8 mouse cellular contexts compared by ENCODE assay signal in genomic region chr16:17222197-17222596, GRCm38 (mm10). TPM values are rescaled to one million over a fixed set of nuclear protein-coding genes. Genes with fewer than 3 reads are reported as not detected.
DNase-seq lines count a peak whose midpoint lies in the region; ATAC-seq and TF ChIP-seq lines count a peak whose summit lies in the region.

No protein-coding gene starts in this region.

- no peak for TF ChIP-seq CTCF in cerebellum, adult 2 months (IDR thresholded peaks at IDR 0.05; ENCODE audit: borderline replicate concordance, insufficient read depth, low read depth, low read length)

- 30% methylated on average over 25 of the region's 25 CpGs for WGBS in cerebellum, adult 2 months
- WGBS in liver, embryonic 16.5 days (ENCODE audit: insufficient replicate concordance): 35% methylated on average over 25 of the region's 25 CpGs
- WGBS in neural tube, embryonic 13.5 days: 32% methylated on average over 25 of the region's 25 CpGs

- no peaks in the 10 kb centered on the region for H3K27me3 ChIP-seq in cerebellum, adult 2 months (ENCODE audit: control insufficient read depth, insufficient read depth, low read length)
- no peaks in the 10 kb centered on the region for H3K27me3 ChIP-seq in liver, embryonic 16.5 days (ENCODE audit: control insufficient read depth, insufficient read depth, low read depth, low read length)
- no peaks in the 10 kb centered on the region; the same call in 1 of the 2 replicates for H3K27me3 ChIP-seq in neural tube, embryonic 13.5 days

- H3K4me2 ChIP-seq in liver, embryonic 16.5 days (ENCODE audit: low read depth, low read length): no peak overlapping the region
- no peak overlapping the region for H3K4me2 ChIP-seq in neural tube, embryonic 13.5 days

- no peaks in the 10 kb centered on the region for H3K9me3 ChIP-seq in liver, embryonic 16.5 days (replicated peaks; ENCODE audit: control insufficient read depth, low read length)
- H3K9me3 ChIP-seq in neural tube, embryonic 13.5 days: 0 out of 2 replicates have a peak, but pooled peaks cover 3% of the 10 kb centered on the region

- H3K4me3 ChIP-seq in cerebellum, adult 2 months (replicated peaks; ENCODE audit: insufficient read depth, low read depth, low read length): no peak overlapping the region
- no peak overlapping the region for H3K4me3 ChIP-seq in liver, embryonic 16.5 days (ENCODE audit: low read depth, low read length)
- no peak overlapping the region for H3K4me3 ChIP-seq in neural tube, embryonic 13.5 days

- no peak overlapping the region for H3K27ac ChIP-seq in cerebellum, adult 2 months (ENCODE audit: insufficient read depth, low read length)
- no peak overlapping the region for H3K27ac ChIP-seq in liver, embryonic 16.5 days (ENCODE audit: low read length)
- no peak overlapping the region for H3K27ac ChIP-seq in neural tube, embryonic 13.5 days (replicated peaks)

- no peaks in the 10 kb centered on the region for H3K4me1 ChIP-seq in cerebellum, adult 2 months (ENCODE audit: control insufficient read depth, insufficient read depth, low read length)
- peaks cover 10% of the 10 kb centered on the region for H3K4me1 ChIP-seq in liver, embryonic 16.5 days (ENCODE audit: control insufficient read depth, low read depth, low read length)
- H3K4me1 ChIP-seq in neural tube, embryonic 13.5 days (replicated peaks): no peaks in the 10 kb centered on the region

- peak; percentile 91 for DNase-seq in ES-CJ7 (ENCODE audit: low read depth, low spot score)
- peak; percentile 93 for DNase-seq in cerebellum, adult 2 months
- peak; percentile 99 for DNase-seq in heart, postnatal 4 days
- peak; percentile 90 to 97 for DNase-seq in layer of hippocampus, adult 18-20 months (ENCODE audit: low spot score in 2 of 2)
- peak; percentile 100 for DNase-seq in testis, postnatal 10 days (ENCODE audit: low spot score)

- TF ChIP-seq POLR2A in cerebellum, adult 2 months (IDR thresholded peaks at IDR 0.05; ENCODE audit: borderline replicate concordance, insufficient read depth, low read length): no peak

- ATAC-seq in frontal cortex, adult (ENCODE audit: low TSS enrichment): peak; percentile 93
- ATAC-seq in liver, embryonic 16.5 days (ENCODE audit: low read depth): peak; percentile 100
- peak; percentile 100 for ATAC-seq in neural tube, embryonic 13.5 days (ENCODE audit: low read depth)

- no peak overlapping the region for H3K9ac ChIP-seq in liver, embryonic 16.5 days (ENCODE audit: low read depth, low read length)
- no peak overlapping the region for H3K9ac ChIP-seq in neural tube, embryonic 13.5 days

- H3K36me3 ChIP-seq in liver, embryonic 16.5 days (ENCODE audit: control insufficient read depth, insufficient read depth): no peaks in the 10 kb centered on the region
- no peaks in the 10 kb centered on the region for H3K36me3 ChIP-seq in neural tube, embryonic 13.5 days

RNA-seq across cellular contexts. Expression of gene Hic2, which starts 11.2 kb away (rescaled TPM):
- polyA plus RNA-seq in cerebellum, adult 2 months (2012; rRNA removed): 4.1 TPM in 2 replicates
- 1 to 10 TPM; 7.0 to 7.1 TPM for total RNA-seq in heart, postnatal 4 days (2021)
- total RNA-seq in layer of hippocampus, adult 18-20 months (2021): 1 to 10 TPM; 4.9 to 6.0 TPM
- polyA plus RNA-seq in liver, embryonic 16.5 days (2015; fragmentation: Nextera tagmentation; extraction: Ambion mirVana): 3.0 and 3.4 TPM in 2 replicates
- polyA plus RNA-seq in neural tube, embryonic 13.5 days (2015; fragmentation: Nextera tagmentation; extraction: Ambion mirVana): 7.8 and 8.2 TPM in 2 replicates

RNA-seq across cellular contexts. Expression of gene Rimbp3, which starts 13.8 kb away (rescaled TPM):
- 0.55 and 0.57 TPM in 2 replicates for polyA plus RNA-seq in cerebellum, adult 2 months (2012; rRNA removed)
- total RNA-seq in heart, postnatal 4 days (2021): under 1 TPM; 0.43 TPM
- total RNA-seq in layer of hippocampus, adult 18-20 months (2021): 1 to 10 TPM; 3.4 to 3.7 TPM
- polyA plus RNA-seq in liver, embryonic 16.5 days (2015; fragmentation: Nextera tagmentation; extraction: Ambion mirVana): 0.04 and 0.05 TPM in 2 replicates
- 1.5 TPM in 2 replicates for polyA plus RNA-seq in neural tube, embryonic 13.5 days (2015; fragmentation: Nextera tagmentation; extraction: Ambion mirVana)

RNA-seq across cellular contexts. Expression of gene Ube2l3, which starts 19.7 kb away (rescaled TPM):
- 128 and 133 TPM in 2 replicates for polyA plus RNA-seq in cerebellum, adult 2 months (2012; rRNA removed)
- 100 to 1,000 TPM; 154 to 157 TPM for total RNA-seq in heart, postnatal 4 days (2021)
- total RNA-seq in layer of hippocampus, adult 18-20 months (2021): 100 to 1,000 TPM; 148 to 155 TPM
- 164 and 179 TPM in 2 replicates for polyA plus RNA-seq in liver, embryonic 16.5 days (2015; fragmentation: Nextera tagmentation; extraction: Ambion mirVana)
- polyA plus RNA-seq in neural tube, embryonic 13.5 days (2015; fragmentation: Nextera tagmentation; extraction: Ambion mirVana): 326 and 357 TPM in 2 replicates

RNA-seq across cellular contexts. Expression of gene Tmem191c, which starts 53.7 kb away (rescaled TPM):
- polyA plus RNA-seq in cerebellum, adult 2 months (2012; rRNA removed): 59.3 and 66.9 TPM in 2 replicates
- 1 to 10 TPM; 6.3 to 7.9 TPM for total RNA-seq in heart, postnatal 4 days (2021)
- 100 to 1,000 TPM in 1 of 2 experiments, 10 to 100 TPM in 1; 82.4 to 100 TPM for total RNA-seq in layer of hippocampus, adult 18-20 months (2021)
- 2.9 and 4.0 TPM in 2 replicates for polyA plus RNA-seq in liver, embryonic 16.5 days (2015; fragmentation: Nextera tagmentation; extraction: Ambion mirVana)
- 31.9 and 35.1 TPM in 2 replicates for polyA plus RNA-seq in neural tube, embryonic 13.5 days (2015; fragmentation: Nextera tagmentation; extraction: Ambion mirVana)
